Mouse (Mus musculus) left cerebral cortex, adult 9 months (tissue): ENCODE measurements around the gene Slc5a4a.

ENCODE experiments used
- DNase-seq, 2 experiments: peaks; one replicate each; pipeline ENCODE4 v3.0.0; 2022; ENCODE audit warnings: low spot score in 2 of 2

Gene Slc5a4a

DNA sequence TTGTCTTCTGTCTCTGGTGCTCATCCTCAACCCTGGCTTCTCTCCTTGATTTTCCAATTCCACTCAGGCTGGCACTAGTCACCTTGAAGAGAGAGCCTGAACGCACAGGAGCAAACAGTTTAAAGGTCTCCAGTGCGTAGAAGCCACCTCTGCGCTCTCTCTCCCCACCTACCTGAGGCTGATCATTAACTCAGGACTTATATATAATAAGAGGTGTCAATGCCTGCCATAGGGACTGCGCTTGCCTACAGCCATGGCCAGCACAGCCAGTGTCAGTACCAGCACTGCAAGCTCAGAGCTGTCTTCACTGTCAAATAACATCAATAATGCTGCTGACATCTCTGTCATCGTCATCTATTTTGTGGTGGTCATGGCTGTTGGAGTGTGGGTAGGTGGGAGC, at the start of gene Slc5a4a:
TSS of gene Slc5a4a (plus strand) at position 174 of the 400 bp plus-strand sequence.
- no peak for DNase-seq

DNA sequence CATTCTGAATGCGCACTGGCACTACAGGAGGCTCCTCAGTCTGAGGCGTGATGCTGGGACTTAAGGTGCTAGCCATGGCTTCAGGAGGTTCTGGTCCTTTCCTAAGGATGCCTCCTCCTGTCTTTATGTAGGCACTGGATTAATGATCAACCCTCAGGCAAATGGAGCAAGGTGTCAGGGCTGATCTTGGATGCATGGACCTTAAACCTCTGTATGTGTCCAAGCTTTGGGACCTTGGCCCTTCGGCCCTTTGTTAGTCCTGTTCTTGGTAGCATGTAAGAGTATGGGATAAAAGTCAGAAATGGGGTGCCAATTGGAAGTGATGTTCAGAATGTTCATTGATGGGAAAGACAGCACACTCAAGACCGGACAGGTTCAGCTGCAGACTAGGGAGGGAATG, 36.4 kb upstream of the Slc5a4a start, which contains the start of gene Slc5a4b:
TSS of gene Slc5a4b (minus strand) at position 101 of the 400 bp plus-strand sequence.
- no peak for DNase-seq

DNA sequence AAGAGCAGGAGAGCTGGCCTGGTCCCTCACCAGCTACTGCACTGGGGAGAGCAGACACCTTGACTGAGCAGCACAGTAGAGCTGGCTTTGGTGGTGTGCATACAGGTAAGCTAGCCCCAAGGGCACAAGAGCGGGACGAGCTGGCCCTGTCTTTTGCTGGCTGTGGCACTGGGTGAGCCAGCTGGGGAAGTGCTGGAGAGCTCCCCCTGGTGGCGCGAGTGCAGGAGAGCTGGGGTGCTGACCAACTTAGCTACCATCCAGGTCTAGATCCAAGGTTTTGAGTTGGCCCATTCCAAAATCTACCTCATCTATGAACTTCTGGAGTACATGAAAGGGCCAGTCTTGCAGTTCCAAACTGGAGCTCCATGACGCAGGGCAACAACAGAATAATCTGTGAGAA, 29.3 kb upstream of the Slc5a4a start:
- DNase-seq = no peak

DNA sequence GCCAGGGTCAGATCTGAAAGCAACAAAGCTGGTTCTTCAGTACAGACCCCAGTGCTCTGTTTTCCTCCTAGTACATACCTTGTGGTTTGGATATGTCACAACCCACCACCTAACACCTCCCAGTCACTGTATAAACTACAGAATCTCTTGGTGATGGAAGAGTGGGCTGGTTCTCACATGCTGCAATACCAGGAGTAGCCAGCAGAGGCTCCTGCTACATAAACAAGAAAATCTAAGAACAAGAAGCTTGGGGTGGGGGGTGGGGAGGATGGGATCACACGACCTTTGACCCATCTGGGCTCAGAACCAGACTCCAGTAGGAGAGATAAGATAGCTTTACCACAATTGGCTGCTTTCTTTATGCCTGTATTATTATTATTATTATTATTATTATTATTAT, 28.5 kb upstream of the Slc5a4a start:
- DNase-seq = no peak

DNA sequence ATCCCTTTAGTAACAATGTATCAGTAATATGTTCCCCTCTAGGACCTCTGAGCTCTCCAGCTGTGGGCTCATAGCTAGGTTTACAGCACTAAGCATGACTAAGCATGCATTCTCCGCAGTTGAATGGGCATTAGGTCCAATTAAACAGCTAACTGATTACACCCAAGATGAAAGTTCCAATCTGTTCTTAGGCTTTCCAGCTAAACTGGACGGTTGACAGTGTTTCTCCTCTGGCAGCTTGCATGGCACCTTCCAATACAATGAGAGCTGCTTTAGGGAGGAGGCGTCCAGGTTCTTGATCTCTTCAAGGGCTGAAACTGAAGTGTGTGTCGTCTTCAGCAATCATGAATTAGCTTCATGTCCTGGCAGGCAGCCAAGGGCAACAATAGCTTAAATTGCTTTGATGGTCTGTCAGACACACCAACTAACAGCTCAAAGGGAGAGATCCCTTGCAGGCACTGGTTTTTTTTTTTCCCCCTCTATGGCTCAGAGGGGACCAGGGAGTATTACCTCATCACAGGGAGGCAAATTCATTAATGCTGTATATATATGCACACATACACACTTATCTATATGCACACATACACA, 27.0 kb upstream of the Slc5a4a start:
- no peak for DNase-seq

DNA sequence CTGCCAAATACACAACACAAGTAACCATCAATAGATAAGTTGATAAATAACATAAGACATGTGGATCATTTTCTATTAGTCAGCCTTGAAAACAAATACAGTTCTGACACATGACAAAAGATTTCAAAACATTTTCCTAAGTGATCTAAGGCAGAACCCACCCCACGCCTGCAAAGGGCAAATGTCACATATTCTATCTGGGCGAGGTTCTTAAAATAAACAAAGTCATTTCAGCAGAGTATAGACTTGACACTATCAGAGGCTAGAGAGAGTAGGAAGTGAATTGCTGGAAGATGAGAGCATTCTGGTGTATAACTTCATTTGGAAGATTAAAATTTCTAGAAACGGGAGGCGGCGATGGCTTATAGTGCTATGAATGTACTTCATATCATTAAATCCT, 25.8 kb upstream of the Slc5a4a start:
- DNase-seq = no peak

DNA sequence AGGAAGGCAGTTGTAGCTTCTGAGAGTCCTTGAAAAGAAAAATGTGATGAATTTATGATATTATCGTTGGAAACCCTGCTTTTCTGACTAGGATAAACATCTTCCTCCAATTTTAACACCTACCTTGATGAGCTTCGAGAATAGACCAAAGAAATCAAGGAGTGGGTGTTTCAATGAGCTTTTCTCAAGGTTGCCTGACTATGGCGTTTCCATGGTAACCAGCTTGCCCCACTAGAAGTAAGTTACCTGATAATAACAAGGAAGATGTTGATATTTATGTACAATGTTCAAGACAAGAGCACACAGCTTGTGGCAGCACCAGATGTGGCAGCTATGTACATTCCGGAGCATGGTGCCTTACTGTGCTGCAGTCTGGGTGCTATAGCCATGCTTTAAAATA, 14.7 kb upstream of the Slc5a4a start:
- DNase-seq = peak in 1 of 2 experiments; percentile 3

DNA sequence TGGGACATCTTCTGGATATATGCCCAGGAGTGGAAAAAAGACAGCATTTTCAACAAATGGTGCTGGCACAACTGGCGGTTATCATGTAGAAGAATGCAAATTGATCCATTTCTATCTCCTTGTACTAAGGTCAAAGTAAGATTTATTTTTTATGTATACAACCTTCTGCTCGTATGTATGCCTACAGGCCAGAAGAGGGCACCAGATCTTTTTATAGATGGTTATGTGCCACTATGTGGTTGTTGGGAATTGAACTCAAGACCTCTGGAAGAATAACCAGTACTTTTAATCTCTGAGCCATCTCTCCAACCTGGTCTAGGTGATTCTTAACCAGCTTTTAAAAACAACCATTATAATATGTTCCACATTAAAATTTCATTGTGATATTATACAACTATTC, 10.9 kb upstream of the Slc5a4a start:
- DNase-seq = no peak

DNA sequence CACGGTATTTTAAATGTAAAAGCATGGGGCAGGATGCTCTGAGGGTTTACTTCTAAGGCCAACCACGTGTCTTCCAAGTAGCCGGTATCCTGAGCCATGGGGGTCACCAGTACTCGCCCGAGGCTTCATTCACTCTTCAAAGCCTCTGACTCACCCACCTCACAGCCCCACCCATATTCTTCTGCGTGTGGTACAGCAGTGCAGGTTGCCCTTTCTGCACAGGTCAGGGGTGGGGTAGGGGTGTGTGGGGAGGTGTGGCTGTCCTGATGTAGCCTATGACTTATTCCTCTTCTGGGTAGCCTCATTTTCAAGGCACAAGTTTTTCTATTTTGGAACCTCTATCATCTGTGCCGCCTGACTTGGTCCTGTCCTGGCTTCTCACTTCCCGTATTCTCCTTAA, 405 bp upstream of the Slc5a4a start:
- no peak for DNase-seq

DNA sequence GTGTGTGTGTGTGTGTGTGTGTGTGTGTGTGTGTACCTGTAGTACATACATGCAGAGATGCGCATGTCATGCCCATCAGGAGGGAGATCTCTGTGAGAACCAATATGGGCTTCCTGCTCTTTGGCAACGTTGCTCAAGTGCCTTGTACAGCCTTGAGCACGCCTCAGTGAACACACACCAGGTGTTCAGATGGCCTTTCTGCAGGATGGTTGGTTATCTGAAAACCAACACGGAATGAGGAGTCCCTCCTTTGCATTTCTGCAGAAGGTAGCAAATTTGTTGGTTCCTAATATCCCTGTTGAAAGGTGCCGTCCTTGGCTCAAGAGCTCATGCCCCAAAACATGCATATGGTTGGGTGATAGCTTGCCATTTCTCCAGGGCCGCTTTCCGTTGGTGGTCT, 8.7 kb downstream of the Slc5a4a start:
- DNase-seq = no peak

DNA sequence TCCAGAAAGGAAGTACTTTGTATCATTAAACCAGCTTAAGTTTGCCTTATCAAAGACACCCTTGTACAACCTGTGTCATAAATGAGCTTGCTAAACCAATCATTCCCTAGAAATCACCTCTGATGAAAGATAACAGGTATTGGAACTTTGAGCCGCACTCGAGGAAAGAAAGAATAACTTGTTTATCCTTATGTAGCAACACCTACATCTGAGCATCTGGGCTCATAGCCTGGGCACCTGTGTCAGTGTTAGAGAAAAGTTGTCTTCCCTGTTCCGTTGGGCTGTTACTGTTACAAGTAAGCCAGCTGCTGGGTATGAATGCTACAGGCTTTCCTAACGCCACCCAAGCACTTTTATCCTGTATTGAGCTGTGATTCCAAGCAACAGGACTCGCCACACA, 10.3 kb downstream of the Slc5a4a start:
- no peak for DNase-seq

DNA sequence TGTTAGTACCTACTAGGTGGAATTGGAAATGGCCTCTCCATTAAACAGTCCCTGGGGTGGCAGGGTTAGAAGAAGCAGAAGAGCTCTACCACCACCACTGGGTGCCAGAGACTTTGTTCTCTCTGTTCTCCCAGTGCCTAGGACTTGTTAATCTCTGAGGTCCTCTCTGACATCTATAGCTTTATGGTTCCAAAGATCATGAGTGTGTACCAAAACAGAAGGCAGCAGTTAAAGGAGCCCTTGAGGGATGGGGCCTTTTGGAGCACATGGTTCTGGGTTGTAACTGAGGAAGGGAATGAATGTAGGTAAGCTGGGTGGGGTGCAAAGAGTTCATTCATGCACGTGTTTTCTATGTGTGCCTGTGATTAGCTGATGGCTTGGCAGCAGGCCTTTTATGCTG, 10.8 kb downstream of the Slc5a4a start:
- DNase-seq = no peak

DNA sequence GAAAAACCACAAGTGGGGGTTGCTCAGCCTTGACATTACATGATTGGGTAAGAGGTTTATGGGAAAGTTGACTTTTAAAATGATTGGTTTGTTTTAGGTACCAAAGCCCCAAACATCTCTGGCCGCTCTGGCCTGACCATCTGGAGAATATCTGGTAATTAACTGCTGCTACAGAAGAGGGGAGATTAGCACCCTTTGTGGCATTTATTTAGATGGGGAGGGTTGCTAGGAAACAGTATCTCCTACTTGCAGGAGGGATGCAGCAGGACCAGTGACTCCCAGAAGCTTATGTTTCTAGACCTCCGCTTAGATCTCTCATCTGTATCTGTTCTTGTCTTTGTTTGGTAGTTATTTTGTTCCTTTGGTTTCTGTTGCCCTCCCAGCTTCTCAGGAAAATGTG, 27.6 kb downstream of the Slc5a4a start:
- no peak for DNase-seq

DNA sequence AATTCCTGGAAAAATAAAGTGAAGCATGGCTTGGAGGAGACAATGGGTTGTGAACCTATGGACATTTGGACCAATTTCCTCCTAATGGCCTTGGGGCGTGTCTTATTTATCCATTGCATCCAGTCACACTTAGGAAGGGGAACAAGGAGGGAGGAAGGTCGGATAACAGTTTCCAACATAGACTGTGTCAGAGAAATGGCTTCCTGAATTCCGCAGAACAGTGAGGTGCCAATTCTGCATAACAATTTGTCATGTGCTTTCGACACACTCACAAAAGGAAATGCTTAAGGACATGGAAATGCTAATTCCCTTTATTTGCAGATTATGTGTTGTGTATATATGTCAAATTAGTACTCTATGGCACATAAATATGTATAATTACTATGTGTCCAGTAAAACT, 38.0 kb downstream of the Slc5a4a start:
- DNase-seq = no peak

DNA sequence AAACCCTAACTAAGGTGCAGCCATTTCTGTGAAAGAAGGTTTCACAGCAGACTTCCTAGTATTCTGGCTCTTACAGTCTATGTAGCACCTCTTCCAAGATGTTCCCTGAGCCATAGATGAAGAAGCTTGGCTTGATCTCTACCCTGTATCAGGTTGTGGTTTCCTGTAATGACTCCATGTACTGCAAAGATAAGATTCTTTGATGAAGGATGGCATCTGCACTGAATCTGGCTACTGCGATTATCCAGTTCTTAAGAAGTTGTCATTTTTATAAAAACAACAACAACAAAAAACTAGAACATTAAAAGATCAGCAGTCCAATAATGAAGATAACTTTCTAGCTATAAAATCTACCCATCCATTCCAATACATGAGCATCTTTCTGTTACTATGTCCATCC, 40.8 kb downstream of the Slc5a4a start:
- no peak for DNase-seq

DNA sequence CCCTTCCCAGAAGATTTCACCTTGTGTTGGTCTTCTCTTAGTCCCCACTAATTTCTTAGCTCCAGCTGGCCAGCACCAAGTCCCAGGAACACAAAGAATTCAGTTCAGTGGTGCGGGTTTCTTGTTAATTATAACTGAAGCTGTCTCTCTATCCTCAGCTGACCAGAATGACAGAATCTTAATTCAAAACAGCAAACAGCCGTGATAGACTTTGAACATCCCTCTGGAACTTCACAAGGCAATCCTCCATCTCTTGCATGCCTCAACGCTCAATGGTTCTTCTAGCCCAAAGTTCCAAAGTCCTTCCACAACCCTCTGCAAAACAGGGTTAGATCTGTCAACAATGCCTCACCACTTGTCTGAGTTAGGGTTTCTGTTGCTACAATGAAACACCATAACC, 54.2 kb downstream of the Slc5a4a start:
- DNase-seq = no peak

DNA sequence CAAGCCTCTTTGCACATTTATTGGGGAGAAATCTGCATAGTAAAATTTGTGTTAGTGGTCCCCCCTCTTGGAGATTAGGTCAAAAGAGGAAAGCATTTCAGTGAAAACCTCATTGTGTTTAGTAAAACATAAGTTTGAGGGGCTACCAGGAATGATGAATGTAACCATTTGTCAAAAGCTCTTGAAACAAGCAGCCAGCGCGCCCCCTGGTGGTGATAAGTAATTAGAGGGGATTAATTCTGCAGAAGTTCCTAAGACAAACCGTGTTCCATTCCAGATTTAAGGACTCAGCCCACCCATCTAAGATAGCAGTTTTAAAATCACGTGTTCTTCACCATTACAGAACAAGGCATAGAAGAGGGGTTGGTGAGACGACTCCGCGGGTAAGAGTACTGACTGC, 54.7 kb downstream of the Slc5a4a start:
- peak in 1 of 2 experiments; percentile 77 for DNase-seq

DNA sequence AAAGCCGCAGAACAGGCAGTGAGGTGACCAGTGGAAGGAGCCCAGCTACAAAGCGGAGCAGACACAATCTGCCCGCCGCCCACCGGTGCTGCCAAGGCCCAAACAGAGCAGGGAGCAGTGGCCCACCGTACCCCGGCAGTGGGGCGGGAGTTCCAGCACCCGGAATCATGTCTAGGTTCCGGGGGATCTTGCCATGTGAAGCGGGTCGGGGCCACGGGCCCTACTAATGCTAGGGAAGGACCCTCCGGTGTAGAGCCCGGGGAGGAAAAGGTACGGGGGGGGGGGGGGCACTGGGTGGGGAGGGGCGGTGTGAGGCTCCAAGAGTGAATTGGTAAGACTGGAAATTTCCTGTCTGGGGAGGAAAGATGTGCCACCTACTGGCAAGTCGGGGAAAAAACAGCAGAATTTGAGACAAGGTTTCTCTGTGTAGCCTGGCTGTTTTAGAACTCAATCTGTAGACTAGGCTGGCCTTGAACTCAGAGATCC, 56.6 kb downstream of the Slc5a4a start:
- DNase-seq = peak in 1 of 2 experiments; percentile 32

DNA sequence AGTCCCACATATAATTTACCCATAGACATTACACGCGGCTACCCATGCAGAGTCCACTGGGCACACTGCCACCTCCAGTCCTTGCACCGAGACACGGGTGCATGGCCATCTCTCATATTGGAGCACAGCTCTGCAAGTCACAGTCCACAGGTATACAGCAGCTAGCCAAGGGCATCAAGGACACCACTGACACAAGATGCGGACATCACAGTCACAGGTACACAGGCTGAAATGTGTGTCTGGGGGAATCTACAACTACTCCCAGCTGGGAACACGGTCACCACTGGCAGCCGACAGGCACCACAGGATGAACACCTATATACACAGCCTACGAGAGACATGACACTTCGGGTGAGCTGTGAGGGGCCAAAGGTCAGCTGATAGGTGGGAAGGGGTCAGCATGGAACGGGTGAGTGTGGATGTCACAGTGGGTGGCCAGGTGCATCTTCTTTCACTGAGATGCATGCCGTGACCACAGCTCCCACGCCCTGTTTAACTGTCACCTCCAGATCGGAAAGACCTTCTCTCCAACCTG, 60.1 kb downstream of the Slc5a4a start:
- no peak for DNase-seq

DNA sequence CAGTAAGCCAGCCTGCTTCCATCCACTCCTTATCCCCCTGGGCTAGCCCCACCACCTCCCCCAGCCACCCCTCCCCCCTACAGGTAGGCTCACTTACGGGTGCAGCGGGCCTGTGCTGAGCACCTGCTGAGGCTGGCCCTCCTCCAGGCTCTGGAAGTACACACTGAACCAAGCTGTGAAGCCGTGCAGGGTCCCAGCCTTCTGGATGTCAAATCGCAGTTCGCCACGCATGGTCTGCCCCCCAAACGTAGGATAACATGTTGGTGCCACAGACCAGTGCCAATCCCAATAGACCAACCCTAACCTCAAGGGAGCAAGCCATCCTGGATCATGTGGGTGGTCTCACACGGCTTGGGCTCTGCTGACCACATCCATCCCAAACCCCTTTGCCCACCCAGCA, 62.0 kb downstream of the Slc5a4a start:
- DNase-seq = no peak

DNA sequence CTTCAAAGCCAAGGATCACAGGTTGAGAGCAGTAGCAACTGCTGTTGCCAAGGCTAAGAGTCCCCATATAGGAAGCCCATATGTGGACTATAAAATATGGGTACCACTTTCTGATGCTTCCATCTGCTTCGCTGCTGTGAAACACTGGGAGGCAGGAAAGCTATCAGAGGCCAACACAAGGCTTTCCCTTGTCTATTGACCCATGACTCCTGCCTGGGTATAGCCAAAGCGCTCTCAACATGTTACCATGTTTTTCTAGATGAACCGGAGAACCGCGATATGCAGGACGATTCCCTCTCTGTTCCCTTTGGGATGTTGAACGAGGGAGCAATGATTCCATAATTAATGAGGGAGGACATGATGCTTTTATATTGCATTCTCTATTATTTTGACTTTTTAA, 63.6 kb downstream of the Slc5a4a start:
- no peak for DNase-seq

DNA sequence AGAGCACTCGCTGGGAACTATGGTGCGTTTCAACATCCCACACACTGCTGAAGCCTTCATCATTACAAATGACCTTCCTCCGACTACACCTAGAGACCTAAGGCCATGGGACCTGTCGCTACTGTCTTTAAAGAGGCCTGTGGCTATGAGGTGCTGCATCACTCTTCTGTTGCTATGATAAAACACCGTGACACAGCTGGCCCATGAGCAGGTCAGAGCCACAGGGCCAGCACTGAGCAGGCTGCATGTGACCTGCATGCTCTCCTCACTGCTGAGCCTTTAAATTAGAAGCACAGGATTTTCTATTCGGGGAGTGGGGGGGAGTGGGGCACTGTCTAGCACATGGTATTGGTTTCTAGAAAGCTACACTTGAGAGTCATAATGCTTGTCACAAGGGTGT, 64.9 kb downstream of the Slc5a4a start:
- DNase-seq = no peak

DNA sequence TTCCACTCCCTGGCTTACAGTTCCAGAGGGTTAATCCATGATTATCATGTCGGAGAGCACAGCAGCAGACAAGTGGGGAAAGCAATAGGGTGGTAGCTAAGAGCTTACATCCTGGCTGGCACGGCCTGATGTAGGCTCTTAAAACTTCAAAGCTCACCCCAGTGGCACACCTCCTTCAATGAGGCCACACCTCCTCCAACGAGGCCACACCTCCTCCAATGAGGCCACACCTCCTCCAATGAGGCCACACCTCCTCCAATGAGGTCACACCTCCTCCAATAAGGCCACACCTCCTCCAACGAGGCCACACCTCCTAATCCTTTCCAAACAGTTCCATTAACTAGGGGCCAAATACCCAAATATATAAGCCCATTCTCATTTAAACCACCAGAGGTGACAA, 66.9 kb downstream of the Slc5a4a start:
- DNase-seq = no peak

DNA sequence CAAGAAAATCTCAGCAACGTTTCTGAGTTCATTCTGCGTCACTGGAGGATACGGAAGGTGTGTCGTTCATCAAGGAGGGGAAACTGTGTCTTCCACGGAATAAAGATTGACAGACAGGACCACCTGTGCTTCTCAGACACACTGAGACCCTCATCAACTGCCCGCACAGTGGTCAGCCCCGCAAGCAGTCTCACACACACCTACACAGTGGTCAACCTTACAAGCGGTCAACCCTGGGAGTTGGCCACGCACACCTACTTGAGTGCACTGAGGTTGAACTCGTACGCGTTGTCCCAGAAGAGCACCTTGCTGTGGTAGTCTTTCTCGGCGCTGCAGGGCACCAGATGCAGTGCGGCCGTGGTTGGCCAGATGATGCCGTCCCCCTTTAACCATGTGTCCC, 69.8 kb downstream of the Slc5a4a start:
- no peak for DNase-seq
